Mouse (Mus musculus) bone marrow macrophage, adult 2 months (primary cell): ENCODE data around the gene 4931406P16Rik. TPM values are rescaled to one million over a fixed set of nuclear protein-coding genes. Genes with fewer than 3 reads are reported as not detected.
"Not testable (repeated sequence)": the region's sequence is repeated elsewhere in the genome, so short reads cannot be mapped to it uniquely, and the experiment has no call there.

Source experiments
- H3K27ac ChIP-seq: 2 replicates; pipeline ENCODE4 v1.5.1; 2012; ENCODE audit warnings: low read depth, low read length; ENCODE audit not compliant: insufficient read depth
- H3K4me1 ChIP-seq: 2 replicates; pipeline ENCODE4 v1.6.1; 2012; ENCODE audit warnings: low read length; ENCODE audit not compliant: control insufficient read depth, insufficient read depth
- H3K4me3 ChIP-seq: 2 replicates; pipeline ENCODE4 v1.5.1; 2012; ENCODE audit warnings: mild to moderate bottlenecking, low read length, moderate library complexity; ENCODE audit not compliant: insufficient read depth
- CTCF ChIP-seq: IDR thresholded peaks from 2 replicates; pipeline ENCODE4 v1.5.1; 2012; ENCODE audit warnings: low read depth, mild to moderate bottlenecking, low read length, moderate library complexity
- POLR2A ChIP-seq: IDR thresholded peaks from 2 replicates; pipeline ENCODE4 v1.6.1; 2012; ENCODE audit warnings: mild to moderate bottlenecking, low read depth, low read length, borderline replicate concordance
- polyA plus RNA-seq: library from polyadenylated mRNA; stranded (reverse); fragments of >200 nt; gene quantifications from 2 replicates; pipeline ENCODE4 v1.2.4, GENCODE M21; 2012; ENCODE audit not compliant: missing spikeins, insufficient read depth, insufficient read length

Gene 4931406P16Rik
- polyA plus RNA-seq, 1 experiment = 18.4 TPM

- TF ChIP-seq CTCF (no peak), POLR2A (no peak)
- no peak overlapping the region for H3K4me3 ChIP-seq
- H3K4me1 ChIP-seq = peaks cover 31% of the 10 kb centered on the region
- no peak overlapping the region for H3K27ac ChIP-seq
These were observed 89.0 kb downstream of the 4931406P16Rik start for GRCm38 (mm10) chr7:34224308-34224707.

- no peak for TF ChIP-seq CTCF
- no peak for TF ChIP-seq POLR2A
- peaks cover 17% of the 10 kb centered on the region for H3K4me1 ChIP-seq
- H3K27ac ChIP-seq = no peak overlapping the region
- H3K4me3 ChIP-seq = no peak overlapping the region
These were observed 91.0 kb downstream of the 4931406P16Rik start for GRCm38 (mm10) chr7:34222340-34222739.

DNA sequence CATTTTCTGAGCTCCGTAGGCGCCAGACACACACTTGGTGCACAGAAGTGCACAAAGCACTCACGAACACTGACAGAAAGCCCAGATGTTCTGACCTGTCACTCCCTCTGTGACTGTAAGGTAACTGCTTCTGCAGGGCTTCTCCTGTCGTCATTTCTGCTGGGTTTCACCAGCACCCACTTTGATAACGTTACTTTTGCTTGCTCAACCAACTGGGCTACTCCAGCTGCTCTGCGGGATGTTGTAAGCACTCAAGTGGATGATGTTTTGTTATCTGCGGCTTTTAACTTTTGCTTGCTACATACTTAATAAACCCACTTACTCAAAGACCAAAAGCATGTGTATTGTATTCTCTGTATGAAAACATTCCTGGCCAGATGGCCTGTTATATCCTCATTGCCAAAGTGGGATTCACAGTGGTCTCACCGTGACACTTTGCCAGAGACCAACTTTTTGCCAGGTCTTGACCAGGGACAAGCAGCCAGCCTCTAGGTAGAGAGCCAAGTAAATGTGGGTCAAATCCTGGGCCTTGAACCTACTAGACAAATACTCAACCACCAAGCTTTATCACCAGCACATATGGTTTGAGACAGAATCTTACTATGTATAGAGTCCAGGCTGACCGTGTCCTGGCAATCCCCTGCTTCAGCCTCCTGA is 91.6 kb downstream of the 4931406P16Rik start:
- Histone ChIP-seq H3K27ac (no peak overlapping the region), H3K4me3 (no peak overlapping the region), H3K4me1 (peaks cover 11% of the 10 kb centered on the region; the same call in 1 of the 2 replicates)
- no peak for TF ChIP-seq POLR2A
- no peak for TF ChIP-seq CTCF

DNA sequence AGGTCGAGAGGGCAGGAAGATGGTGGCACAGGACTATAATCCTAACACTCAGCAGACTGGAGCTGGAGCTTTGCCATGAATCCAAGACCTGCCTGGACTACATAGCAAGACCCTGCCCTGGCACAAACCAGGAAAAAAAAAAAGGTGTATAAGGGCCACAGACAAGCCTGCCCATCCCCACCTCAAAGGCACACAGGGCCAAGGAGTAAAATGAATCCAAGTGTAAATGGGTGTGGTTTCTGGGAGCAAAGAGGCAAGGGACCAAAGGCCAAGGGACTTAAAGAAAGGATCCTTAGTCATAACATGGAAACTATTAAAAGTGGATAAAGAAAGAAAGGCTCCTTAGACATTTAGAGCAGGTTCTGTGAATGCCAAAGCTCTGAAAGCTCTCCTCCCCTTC is 94.9 kb downstream of the 4931406P16Rik start:
- peaks cover 31% of the 10 kb centered on the region for H3K4me1 ChIP-seq

DNA sequence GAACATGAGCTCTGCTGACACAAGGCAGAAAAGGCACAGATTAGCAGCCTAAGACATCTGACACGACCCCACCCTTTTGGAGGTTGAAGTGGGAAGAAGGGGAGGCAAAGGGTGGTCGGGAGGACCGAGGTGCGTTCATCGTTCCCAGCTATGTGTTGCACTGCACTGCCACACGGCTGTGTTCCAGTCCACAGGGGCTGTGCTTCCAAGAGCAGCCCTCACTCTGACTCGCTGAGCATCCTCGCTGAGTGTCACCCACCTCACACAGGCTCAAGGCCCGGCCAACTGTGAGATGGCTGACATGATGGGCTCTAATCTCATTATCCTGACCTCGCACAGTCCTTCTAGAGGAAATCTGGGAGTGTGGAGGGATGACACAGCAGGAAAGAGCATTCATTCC is 96.9 kb downstream of the 4931406P16Rik start:
- TF ChIP-seq CTCF (no peak), POLR2A (no peak)
- H3K27ac ChIP-seq = no peak overlapping the region
- H3K4me3 ChIP-seq = no peak overlapping the region

More for the DNA sequence above, 94.9 kb downstream of the 4931406P16Rik start:
- Histone ChIP-seq H3K27ac (no peak overlapping the region), H3K4me3 (no peak overlapping the region)
- TF ChIP-seq POLR2A = no peak
- TF ChIP-seq CTCF = no peak

GRCm38 (mm10) chr7:34215481-34215880 is 97.9 kb downstream of the 4931406P16Rik start:
- Histone ChIP-seq H3K4me1 (peaks cover 35% of the 10 kb centered on the region), H3K27ac (peak overlapping the region; percentile 56), H3K4me3 (no peak overlapping the region)
- TF ChIP-seq POLR2A (no peak), CTCF (no peak)

More for the DNA sequence above, 96.9 kb downstream of the 4931406P16Rik start:
- H3K4me1 ChIP-seq = peaks cover 35% of the 10 kb centered on the region

- H3K4me3 ChIP-seq = no peak overlapping the region
- TF ChIP-seq CTCF (no peak), POLR2A (no peak)
- peaks cover 35% of the 10 kb centered on the region for H3K4me1 ChIP-seq
- H3K27ac ChIP-seq = peak overlapping the region; percentile 56
These were observed 98.7 kb downstream of the 4931406P16Rik start for GRCm38 (mm10) chr7:34214644-34215043.

GRCm38 (mm10) chr7:34213281-34213680 is 100.1 kb downstream of the 4931406P16Rik start:
- TF ChIP-seq POLR2A (no peak), CTCF (no peak)
- peak overlapping the region; percentile 30; the same call in 1 of the 2 replicates for H3K27ac ChIP-seq
- H3K4me3 ChIP-seq = no peak overlapping the region
- H3K4me1 ChIP-seq = peaks cover 35% of the 10 kb centered on the region

DNA sequence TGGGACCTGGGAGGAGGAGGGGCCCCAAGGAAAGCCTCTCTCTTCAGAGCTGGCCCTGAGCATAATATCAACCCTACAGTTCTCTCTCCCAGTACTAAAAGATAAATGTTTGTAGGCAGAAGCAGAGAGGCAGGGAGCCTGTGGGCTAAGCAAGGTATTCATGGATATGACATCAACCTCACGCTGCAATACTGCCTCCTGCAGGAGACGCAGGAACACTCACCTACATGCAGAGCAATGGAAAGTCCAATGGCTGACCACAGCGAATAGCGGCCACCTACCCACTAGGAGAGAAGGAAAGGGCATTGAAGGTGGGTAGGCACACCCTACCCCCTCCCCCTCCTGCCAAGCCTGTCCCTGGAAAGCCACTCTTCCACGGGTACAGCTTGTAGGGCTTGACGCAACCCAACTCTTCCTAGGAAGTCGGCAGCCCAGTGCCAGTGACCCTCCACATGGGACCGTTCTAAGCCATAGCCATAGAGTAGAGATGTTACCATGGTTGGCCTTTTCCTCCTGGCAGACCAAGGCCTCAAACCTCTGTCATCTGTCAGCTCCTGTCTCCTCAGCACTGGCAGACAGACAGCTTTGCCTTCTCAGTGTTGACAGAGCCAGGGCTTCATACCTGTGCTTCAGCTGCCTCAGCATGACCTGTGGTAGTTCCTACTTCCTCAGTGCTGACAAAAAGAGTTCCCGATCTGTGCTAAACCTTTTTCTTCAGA is 105.2 kb downstream of the 4931406P16Rik start:
- Histone ChIP-seq H3K27ac (no peak overlapping the region), H3K4me3 (no peak overlapping the region), H3K4me1 (peaks cover under 1% of the 10 kb centered on the region)
- TF ChIP-seq CTCF (no peak), POLR2A (no peak)

DNA sequence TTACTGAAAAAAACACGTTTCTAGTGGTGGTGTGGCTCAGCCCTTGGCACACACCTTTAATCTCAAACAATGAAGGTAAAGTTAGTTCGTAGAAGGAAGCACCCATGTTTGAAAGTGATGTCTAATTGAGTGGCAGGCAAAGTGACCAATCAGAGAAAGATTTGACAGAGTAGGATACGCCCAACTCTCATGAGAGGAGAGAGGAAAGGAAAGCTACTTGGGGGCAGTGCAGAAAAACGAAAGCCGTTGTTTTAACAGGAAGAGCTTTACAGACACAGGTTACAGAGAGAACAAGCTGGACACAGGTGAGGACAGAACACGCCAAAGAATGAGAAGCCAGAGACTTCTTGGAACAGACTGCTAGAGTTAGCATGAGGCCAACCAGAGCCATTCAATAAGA is 107.0 kb downstream of the 4931406P16Rik start:
- no peak for TF ChIP-seq CTCF
- TF ChIP-seq POLR2A = no peak
- H3K27ac ChIP-seq = no peak overlapping the region
- H3K4me3 ChIP-seq = no peak overlapping the region
- no peaks in the 10 kb centered on the region for H3K4me1 ChIP-seq

- not testable (repeated sequence) for H3K27ac ChIP-seq, H3K4me1 ChIP-seq, H3K4me3 ChIP-seq
These were observed 111.2 kb downstream of the 4931406P16Rik start for GRCm38 (mm10) chr7:34202147-34202546.
